Mouse (Mus musculus): Measurements from ENCODE around the gene Tfe3. TPM values are rescaled to one million over a fixed set of nuclear protein-coding genes. Genes with fewer than 3 reads are reported as not detected.
A peak's percentile ranks its signal among the peaks of the same experiment; 100 is the strongest.
"Not testable (repeated sequence)": the region's sequence is repeated elsewhere in the genome, so short reads cannot be mapped to it uniquely, and the experiment has no call there.

Tfe3 gene
- 27.9 and 35.8 TPM in 2 replicates for polyA plus RNA-seq (2016; fragmentation: Nextera tagmentation; extraction: Ambion mirVana)

- Histone ChIP-seq H3K27me3 (ENCODE audit: low read depth, poor library complexity, severe bottlenecking) (no peaks in the 10 kb centered on the region), H3K4me3 (peak within 1 kb of the TSS; percentile 75), H3K9me3 (replicated peaks) (peaks cover 22% of the 10 kb centered on the region), H3K4me1 (peaks cover 28% of the 10 kb centered on the region), H3K27ac (replicated peaks) (peak within 1 kb of the TSS; percentile 86), H3K36me3 (peaks cover 15% of the 10 kb centered on the region)
- peak; percentile 89 for DNase-seq (ENCODE audit: low spot score)
- WGBS = 20% methylated on average over 36 of the region's 38 CpGs
These were observed at the start of gene Tfe3 for GRCm38 (mm10) chrX:7762137-7762920. Gene Tfe3 (plus strand): TSS chrX:7762560.

DNA sequence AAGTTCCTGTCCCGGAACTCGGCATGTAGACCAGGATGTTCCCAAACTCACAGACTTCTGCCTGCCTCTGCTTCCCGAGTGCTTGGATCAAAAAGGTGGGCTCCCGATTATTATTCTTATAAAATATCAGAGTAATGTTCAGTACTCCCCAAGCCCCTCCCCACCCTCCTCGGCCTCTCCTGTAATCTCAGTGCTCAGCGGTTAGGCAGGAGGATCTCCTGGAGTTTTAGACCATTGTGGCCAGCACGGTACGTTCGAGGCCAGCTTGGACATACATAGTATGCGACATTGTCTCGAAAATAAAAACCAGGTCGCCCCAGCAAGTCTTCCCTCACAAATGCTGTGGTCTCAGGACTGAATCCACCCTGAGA is 48.6 kb upstream of the Tfe3 start:
- H3K4me3 ChIP-seq = peak overlapping the region; percentile 52
- not testable (repeated sequence) for H3K36me3 ChIP-seq; DNase-seq (ENCODE audit: low spot score); H3K4me1 ChIP-seq; H3K27me3 ChIP-seq (ENCODE audit: low read depth, poor library complexity, severe bottlenecking); H3K9me3 ChIP-seq (replicated peaks)
- peak overlapping the region; percentile 75 for H3K27ac ChIP-seq (replicated peaks)
- 30% methylated on average over 6 of the region's 12 CpGs for WGBS

GRCm38 (mm10) chrX:7714135-7714899 is 48.0 kb upstream of the Tfe3 start, which contains the start of gene Wdr45:
Gene Wdr45 (plus strand): TSS chrX:7714333.
- H3K27ac ChIP-seq (replicated peaks) = peak within 1 kb of the TSS; percentile 83

DNA sequence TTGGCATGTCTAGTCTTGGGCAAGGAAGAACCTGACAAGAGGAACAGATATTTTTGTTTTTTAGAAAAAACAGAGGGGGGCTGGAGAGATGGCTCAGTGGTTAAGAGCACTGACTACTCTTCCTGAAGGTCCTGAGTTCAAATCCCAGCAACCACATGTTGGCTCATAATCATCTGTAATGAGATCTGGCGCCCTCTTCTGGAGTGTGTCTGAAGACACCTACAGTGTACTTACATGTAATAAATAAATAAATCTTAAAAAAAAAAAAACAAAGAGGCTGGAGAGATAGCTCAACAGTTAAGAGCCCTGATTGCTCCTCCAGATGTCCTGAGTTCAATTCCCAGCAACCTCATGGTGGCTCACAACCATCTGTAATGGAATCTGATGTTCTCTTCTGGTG is 46.3 kb upstream of the Tfe3 start:
- not testable (repeated sequence) for H3K4me3 ChIP-seq; H3K27ac ChIP-seq (replicated peaks); H3K27me3 ChIP-seq (ENCODE audit: low read depth, poor library complexity, severe bottlenecking); H3K9me3 ChIP-seq (replicated peaks); DNase-seq (ENCODE audit: low spot score); H3K36me3 ChIP-seq; H3K4me1 ChIP-seq
- 26% methylated on average over 1 of the region's 1 CpGs for WGBS

More at GRCm38 (mm10) chrX:7714135-7714899, 48.0 kb upstream of the Tfe3 start, which contains the start of gene Wdr45:
- H3K27me3 ChIP-seq (ENCODE audit: low read depth, poor library complexity, severe bottlenecking); H3K4me1 ChIP-seq; H3K9me3 ChIP-seq (replicated peaks); H3K36me3 ChIP-seq: not testable (repeated sequence)
- 13% methylated on average over 53 of the region's 60 CpGs for WGBS
- DNase-seq (ENCODE audit: low spot score) = peak; percentile 89
- H3K4me3 ChIP-seq = peak within 1 kb of the TSS; percentile 52

DNA sequence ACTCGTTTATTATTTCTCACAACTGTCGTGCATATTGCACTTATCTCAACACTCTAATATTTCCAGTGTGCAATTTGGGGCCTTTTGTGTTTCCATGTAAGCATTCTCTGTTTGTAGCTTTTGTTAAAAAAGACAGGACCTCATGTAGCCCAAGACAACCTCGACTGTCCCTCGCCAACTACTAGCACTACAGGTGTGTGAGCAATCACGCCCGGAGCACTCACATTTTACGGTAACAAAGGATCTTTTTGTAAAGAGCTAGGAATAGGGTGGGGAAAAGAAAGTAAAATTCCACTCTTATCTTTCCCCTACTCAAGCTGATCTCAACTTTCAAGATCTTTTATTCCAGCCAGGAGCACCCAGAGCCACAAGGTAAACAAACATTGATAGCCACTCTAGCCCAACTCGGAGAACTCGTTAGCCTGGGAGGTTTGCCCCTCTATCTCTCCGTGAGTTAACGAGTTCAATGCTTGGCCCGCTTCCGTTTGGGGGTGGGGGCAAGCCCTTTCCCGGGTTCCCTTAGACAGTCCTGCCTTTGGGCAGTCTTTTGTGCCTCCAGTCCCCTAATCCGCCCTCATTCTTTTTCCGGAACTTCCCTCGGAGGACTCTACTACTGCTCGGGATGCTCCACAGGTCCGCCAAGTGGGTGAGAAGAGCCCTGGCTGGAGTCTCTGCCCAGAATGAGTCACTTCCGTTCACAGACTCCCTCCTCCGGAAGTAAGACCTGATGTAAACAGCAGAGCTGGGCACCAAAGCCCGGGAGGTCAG is 40.7 kb upstream of the Tfe3 start, which contains the start of gene Gm45208:
Gene Gm45208 (plus strand): TSS at position 732 of the 768 bp plus-strand sequence.
- Histone ChIP-seq H3K27ac (replicated peaks) (peak within 1 kb of the TSS; percentile 94), H3K9me3 (replicated peaks) (peaks cover 10% of the 10 kb centered on the region), H3K4me1 (peaks cover 5% of the 10 kb centered on the region), H3K27me3 (ENCODE audit: low read depth, poor library complexity, severe bottlenecking) (no peaks in the 10 kb centered on the region), H3K36me3 (peaks cover 23% of the 10 kb centered on the region), H3K4me3 (peak within 1 kb of the TSS; percentile 65)
- DNase-seq (ENCODE audit: low spot score) = peak; percentile 71
- 24% methylated on average over 22 of the region's 22 CpGs for WGBS

DNA sequence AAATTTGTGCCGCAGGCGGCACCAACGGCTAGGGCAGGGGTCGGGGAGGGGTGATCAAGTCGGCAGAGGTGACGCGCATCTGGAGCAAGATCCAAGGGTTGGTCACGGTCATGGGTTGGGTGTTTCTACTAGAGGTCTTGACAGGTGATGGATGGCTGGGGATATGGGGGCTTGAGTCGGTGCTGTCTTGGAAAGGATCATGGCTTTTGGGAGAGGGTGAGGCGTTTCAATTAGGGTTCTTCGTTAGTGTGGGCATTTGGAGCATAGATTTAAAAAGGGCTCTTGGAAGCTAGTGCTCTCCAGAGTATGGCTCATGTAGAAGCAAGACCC is 40.1 kb upstream of the Tfe3 start:
- Histone ChIP-seq H3K27me3 (ENCODE audit: low read depth, poor library complexity, severe bottlenecking) (no peaks in the 10 kb centered on the region), H3K36me3 (peaks cover 29% of the 10 kb centered on the region), H3K27ac (replicated peaks) (peak overlapping the region; percentile 94), H3K4me1 (peaks cover 5% of the 10 kb centered on the region), H3K4me3 (peak overlapping the region; percentile 65), H3K9me3 (replicated peaks) (peaks cover 16% of the 10 kb centered on the region)
- WGBS = 25% methylated on average over 11 of the region's 11 CpGs
- no peak for DNase-seq (ENCODE audit: low spot score)

- Histone ChIP-seq H3K4me3 (peak overlapping the region; percentile 65), H3K36me3 (peaks cover 31% of the 10 kb centered on the region), H3K9me3 (replicated peaks) (peaks cover 16% of the 10 kb centered on the region), H3K27ac (replicated peaks) (no peak overlapping the region), H3K27me3 (ENCODE audit: low read depth, poor library complexity, severe bottlenecking) (no peaks in the 10 kb centered on the region), H3K4me1 (peaks cover 8% of the 10 kb centered on the region)
- no peak for DNase-seq (ENCODE audit: low spot score)
- WGBS = 24% methylated on average over 4 of the region's 4 CpGs
These were observed 39.7 kb upstream of the Tfe3 start for GRCm38 (mm10) chrX:7722691-7723090.

DNA sequence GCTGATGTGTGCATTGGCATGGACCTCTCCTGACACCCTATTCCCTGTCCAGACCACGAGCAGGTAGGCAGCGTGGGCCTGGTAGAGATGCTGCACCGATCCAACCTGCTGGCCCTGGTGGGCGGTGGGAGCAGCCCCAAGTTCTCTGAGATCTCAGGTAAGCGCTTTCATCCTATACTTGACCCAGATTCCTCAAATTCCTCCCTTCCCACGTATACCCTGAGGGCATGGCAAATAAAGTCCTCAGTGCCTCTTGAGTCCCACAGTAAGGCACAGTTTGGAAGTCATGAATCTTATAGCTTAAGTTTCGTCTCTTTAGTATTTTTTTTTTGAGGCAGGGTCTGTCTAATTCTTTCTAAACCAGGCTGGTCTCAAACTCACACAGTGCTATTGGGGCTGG is 38.2 kb upstream of the Tfe3 start:
- Histone ChIP-seq H3K27ac (replicated peaks) (no peak overlapping the region), H3K27me3 (ENCODE audit: low read depth, poor library complexity, severe bottlenecking) (no peaks in the 10 kb centered on the region), H3K4me1 (peaks cover 11% of the 10 kb centered on the region), H3K9me3 (replicated peaks) (peaks cover 19% of the 10 kb centered on the region), H3K36me3 (peaks cover 31% of the 10 kb centered on the region), H3K4me3 (no peak overlapping the region)
- WGBS = 90% methylated on average over 7 of the region's 7 CpGs
- no peak for DNase-seq (ENCODE audit: low spot score)

DNA sequence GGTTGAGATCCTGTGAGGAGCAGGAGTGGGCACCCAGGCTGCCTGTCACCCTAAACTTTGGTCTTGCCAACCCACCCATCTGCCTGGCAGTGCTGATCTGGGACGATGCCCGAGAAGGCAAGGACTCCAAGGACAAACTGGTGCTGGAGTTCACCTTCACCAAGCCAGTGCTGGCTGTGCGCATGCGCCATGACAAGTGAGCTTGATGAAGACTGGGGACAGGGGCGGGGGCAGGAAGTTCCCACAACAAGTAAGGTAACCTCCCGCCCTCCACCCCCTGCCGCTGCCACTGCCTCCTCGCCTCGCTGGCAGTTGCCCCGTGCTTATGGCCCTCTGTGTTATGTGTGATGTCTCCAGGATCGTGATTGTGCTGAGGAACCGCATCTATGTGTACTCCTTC is 36.5 kb upstream of the Tfe3 start:
- no peak for DNase-seq (ENCODE audit: low spot score)
- 85% methylated on average over 12 of the region's 12 CpGs for WGBS
- Histone ChIP-seq H3K9me3 (replicated peaks) (peaks cover 19% of the 10 kb centered on the region), H3K36me3 (peaks cover 31% of the 10 kb centered on the region), H3K4me1 (peaks cover 17% of the 10 kb centered on the region), H3K27ac (replicated peaks) (no peak overlapping the region), H3K27me3 (ENCODE audit: low read depth, poor library complexity, severe bottlenecking) (no peaks in the 10 kb centered on the region), H3K4me3 (no peak overlapping the region)

GRCm38 (mm10) chrX:7727176-7727575 is 35.2 kb upstream of the Tfe3 start:
- WGBS = 92% methylated on average over 13 of the region's 13 CpGs
- Histone ChIP-seq H3K27me3 (ENCODE audit: low read depth, poor library complexity, severe bottlenecking) (no peaks in the 10 kb centered on the region), H3K4me1 (peaks cover 17% of the 10 kb centered on the region), H3K9me3 (replicated peaks) (peaks cover 19% of the 10 kb centered on the region), H3K27ac (replicated peaks) (no peak overlapping the region), H3K36me3 (peaks cover 31% of the 10 kb centered on the region), H3K4me3 (no peak overlapping the region)
- no peak for DNase-seq (ENCODE audit: low spot score)

- peak; percentile 77 for DNase-seq (ENCODE audit: low spot score)
- peaks cover 31% of the 10 kb centered on the region for H3K36me3 ChIP-seq
- peaks cover 12% of the 10 kb centered on the region for H3K4me1 ChIP-seq
- H3K9me3 ChIP-seq (replicated peaks) = peaks cover 20% of the 10 kb centered on the region
- H3K4me3 ChIP-seq = peak within 1 kb of the TSS; percentile 58
- H3K27ac ChIP-seq (replicated peaks) = peak within 1 kb of the TSS; percentile 81
- WGBS = 21% methylated on average over 42 of the region's 42 CpGs
- H3K27me3 ChIP-seq (ENCODE audit: low read depth, poor library complexity, severe bottlenecking) = no peaks in the 10 kb centered on the region
These were observed 34.0 kb upstream of the Tfe3 start, which contains the start of gene Praf2 for GRCm38 (mm10) chrX:7728215-7728921. Gene Praf2 (plus strand): TSS chrX:7728439.

DNA sequence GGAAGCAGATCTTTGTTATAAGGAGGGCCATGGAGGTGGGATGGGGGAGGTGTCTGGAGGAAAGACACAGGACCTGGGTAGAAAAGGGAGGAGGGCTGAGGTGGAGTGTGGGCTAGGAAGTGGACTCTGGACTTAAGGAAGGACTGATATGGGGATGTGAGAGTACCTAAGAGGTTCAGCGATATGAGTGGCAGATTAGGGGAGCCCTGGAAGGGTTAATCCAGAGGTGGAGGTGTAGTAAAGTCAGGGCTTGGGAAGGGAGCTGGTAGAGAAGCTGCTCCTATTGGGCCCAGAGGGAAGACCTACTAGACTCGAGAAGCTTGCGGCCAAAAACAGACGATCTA is 33.5 kb upstream of the Tfe3 start:
- Histone ChIP-seq H3K36me3 (peaks cover 29% of the 10 kb centered on the region), H3K4me1 (peaks cover 16% of the 10 kb centered on the region), H3K9me3 (replicated peaks) (peaks cover 25% of the 10 kb centered on the region), H3K4me3 (peak overlapping the region; percentile 58), H3K27ac (replicated peaks) (peak overlapping the region; percentile 81), H3K27me3 (ENCODE audit: low read depth, poor library complexity, severe bottlenecking) (no peaks in the 10 kb centered on the region)
- DNase-seq (ENCODE audit: low spot score) = no peak
- WGBS = 50% methylated on average over 4 of the region's 4 CpGs
